Mouse (Mus musculus) Muller cell, postnatal 12 days (primary cell): Measurements from ENCODE around the gene Afap1l2.
A peak's percentile ranks its signal among the peaks of the same experiment; 100 is the strongest.

Experiments
- DNase-seq: peaks from one replicate; pipeline ENCODE4 v3.0.0-alpha.2; 2015; ENCODE audit errors: inconsistent ontology term

The Afap1l2 gene

DNA sequence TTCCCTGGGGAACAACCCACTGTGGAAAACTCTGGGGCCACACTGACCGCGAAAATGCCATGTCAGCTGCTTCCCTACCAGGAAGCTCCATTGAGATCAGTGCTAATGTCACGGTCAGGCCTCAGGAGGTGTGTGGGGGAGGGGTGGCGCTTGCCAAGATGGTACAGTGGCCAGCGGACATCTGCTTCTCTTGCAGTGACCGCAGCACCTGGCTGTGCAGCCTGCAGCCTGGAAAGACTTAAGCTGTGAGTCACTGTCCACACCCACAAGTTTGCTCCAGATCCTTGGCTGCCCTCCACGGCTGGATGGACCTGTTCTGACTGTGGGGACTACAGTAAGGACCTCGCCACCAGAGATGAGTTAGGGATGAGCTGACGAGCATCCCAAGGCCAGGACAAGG lies 68.2 kb downstream of the Afap1l2 start:
- peak; percentile 85 for DNase-seq

DNA sequence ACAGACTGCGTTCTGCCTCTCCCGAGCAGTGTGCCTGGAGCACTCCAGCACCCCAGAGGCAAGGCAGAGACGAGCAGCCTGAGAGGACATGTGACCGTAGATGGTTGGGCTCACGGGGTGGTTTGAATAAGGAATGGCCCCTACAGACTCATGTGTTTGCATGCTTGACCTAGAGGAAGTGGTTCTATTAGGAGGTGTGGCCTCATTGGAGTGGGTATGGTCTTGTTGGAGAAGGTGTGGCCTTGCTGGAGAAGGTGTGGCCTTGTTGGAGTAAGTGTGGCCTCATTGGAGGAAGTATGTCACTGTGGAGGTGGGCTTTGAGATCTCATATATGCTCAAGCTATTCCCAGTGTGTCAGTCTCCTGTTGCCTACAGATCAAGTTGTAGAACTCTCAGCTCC lies 70.1 kb downstream of the Afap1l2 start:
- DNase-seq, result no peak

DNA sequence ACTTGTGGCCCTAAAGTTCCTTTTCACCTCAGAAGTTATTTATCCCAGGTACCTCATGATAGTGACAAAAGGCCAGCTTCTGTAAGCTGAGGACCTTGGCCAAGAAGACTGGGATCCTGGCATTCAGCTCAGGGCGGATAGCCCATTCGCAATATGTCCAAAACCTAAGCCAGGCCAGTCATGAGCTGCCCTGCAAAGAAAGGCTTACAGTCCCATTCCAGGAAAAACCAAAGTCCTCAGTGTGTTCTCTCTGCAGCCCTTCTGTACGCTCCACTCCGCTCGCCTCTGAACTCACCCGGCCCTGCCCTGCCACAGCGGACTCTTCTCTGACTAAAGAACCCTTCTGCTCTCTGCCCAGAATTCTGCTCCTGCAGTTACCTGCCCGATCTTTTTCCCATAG lies 71.8 kb downstream of the Afap1l2 start:
- DNase-seq, result no peak

DNA sequence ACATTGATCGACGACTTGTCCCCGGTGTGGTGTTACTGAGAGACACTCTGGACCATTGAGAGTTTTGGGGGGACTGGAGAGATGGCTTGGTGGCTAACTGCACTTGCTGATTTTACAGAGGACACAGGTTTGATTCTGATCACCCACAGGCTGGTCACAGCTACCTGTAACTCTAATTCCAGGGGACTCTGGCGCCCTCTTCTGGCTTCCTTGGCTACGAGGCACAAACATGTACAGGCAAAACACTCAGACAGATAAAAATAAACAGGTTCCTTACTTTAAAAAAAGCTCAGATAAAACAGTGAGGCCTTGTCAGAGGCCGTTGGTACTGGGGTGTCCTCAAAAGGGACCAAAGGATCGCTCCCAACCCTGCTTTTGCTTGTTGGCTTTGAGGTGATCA lies 72.3 kb downstream of the Afap1l2 start:
- DNase-seq, result no peak

DNA sequence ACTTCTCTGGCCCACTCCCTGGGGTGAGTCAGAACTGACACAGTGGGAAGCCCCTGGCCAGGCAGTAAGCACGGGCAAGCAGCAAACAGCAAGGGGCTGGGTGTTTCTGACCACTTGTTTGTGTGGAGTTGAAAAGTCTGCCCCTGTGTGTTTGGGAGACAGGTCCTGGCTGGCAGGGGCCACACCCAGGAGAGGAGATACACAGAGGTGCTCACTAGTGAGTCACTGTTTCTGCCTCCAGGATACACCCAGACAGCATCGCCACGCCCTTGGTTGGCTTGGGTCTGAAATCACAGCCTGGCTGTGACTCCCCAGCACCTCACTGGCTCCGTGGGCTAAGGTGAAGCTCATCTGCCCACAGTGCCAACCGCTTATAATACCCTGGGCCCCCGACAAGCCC lies 72.9 kb downstream of the Afap1l2 start:
- peak; percentile 35 for DNase-seq

DNA sequence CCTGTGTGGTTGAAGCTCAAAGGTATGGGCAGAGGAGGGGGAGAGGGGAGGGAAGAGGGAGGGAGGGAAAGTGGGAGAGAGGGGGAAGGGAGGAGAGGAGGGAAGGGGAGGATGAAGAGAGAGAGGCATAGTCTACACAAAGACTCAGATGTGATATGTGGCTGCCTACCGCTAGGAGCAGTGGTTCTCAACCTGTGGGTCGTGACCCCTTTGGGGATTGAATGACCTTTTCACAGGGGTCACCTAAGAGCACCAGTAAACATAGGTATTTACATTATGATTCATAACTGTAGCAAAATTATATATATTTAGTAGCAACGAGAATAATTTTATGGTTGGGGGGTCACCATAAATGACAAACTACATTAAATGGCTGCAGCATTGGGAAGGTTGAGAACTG lies 74.2 kb downstream of the Afap1l2 start:
- DNase-seq, result no peak

DNA sequence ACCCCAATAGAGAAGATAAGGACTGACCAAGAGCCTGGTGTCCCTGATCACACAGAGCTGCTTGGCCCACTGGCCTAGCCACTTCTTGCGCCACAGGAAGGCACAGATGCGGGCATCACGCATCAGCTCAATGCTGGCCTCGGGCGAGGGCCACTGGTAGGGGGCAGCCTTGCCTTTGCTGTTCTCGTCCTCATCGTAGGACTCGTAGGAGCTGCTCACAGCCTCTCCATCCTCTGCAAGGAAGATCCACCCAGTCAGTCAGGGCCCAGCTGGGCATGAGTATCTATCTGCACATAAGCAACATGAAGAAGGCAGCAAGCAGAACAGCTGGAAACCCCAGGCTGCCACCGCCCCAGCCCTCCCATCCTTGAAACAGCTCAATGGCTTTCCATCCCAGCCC lies 78.0 kb downstream of the Afap1l2 start:
- no peak for DNase-seq

DNA sequence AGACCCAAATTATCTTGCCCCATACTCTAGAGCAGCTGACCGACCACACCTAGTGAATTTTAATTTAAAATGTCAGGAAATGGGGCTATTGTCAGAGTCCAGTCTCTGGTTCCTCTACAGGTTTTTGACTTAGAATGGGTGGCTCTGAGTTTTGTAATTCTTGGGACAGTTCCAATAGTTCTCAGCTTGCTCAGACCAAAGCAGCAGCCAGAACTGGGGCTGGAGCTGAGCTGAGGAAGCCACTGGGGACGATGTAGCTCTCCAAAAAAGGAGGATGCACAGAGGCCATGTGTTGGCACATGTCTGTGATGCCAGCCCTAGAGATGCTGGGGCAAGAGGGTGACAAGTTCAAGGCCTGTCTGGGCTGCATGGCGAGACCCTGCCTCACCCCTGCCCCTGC lies 78.6 kb downstream of the Afap1l2 start:
- DNase-seq, result no peak

DNA sequence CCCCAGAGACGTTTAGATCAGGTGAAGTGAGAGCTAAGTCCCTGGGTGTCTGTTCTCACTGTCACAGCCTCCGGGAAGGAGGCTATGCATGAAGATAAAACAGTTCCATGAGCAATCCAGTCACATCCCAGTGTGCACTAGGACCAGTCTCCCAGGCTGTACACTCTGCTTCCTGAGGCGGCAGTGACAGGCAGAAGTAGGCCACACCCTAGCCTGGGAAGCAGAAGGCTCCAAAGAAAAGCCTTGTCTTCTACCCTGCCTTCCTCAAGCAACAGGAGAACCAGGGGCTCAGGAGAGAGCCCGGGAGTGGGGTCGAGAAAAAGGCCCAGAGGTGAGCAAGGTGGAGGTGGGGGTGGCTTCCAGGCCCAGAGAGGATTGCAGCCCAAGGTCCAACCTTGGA lies 86.3 kb downstream of the Afap1l2 start:
- no peak for DNase-seq

DNA sequence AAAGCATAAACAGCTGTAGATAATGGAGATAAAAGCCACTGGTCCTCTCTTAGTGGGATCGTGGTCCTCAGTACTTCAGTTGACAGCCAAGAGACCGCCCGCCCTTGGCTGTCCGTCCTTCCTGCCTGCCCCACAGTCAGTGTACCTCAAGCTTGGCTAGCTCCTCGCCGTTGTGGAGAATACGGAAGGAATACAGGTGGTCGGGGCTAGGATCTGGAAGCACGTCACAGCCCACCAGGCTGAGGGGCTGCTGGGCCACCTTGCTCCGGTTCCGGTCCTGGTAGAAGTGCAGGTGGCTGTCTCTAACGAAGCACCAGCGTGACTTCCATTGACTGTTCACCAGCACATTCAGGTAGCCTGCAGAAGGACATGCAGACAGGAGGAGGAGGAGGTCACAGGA lies 87.8 kb downstream of the Afap1l2 start:
- DNase-seq, result no peak

DNA sequence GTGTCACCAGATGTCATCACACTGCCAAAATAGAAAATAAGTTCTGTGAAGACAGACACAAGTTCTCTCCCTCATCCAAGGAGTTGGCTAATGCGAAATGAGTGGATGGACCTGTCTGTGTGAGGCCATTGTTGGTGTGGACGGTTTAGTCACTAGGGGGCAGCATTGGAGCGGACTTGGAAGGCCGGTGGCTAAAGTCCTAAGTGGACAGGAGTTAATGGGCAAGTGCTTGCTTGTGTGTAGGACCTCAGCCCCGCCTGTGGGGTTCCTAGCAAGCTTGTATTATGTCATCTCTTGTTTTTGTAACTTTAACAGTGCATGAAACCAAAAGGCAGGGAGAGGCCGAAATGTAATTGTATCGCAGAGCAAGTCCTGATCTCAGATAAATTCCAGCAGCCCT lies 88.4 kb downstream of the Afap1l2 start:
- DNase-seq, result peak; percentile 84

DNA sequence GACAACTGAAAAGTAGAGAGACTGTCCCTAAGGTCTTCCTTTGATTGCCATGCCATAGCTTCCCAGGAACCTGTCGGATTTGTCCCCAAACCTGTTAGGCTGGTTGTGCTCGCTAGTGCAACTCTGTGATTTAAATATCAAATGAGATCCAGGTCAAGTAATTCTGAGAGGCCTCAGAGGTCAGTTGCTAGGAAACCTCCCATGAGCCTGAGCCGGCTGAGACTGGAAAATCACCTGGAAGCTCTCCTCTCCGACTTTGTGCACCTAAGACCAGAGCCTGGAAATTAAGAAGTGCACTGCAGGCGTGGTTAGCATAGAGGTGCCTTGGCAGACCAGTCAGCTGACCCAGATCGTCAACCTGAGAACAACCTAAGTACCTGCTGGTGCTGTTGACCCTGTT lies 92.9 kb downstream of the Afap1l2 start:
- DNase-seq, result no peak

DNA sequence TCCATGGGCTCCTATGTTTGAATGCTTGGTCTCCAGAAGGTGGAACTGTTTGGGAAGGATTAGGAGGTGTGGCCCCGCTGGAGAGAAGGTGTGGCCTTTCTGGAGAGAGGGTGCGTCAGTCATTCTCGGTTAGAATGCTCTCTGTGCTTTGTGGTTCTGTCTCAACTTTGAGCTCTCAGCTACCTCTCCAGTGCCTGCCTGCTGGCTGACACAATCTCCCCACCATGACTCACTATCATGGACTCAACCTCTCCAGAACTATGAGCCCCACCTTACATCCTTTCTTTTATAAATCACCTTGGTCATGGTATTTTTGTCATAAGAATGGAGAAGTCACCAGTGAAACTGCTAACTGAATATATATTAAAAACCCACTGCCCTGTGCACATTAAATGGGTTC lies 93.4 kb downstream of the Afap1l2 start:
- no peak for DNase-seq

DNA sequence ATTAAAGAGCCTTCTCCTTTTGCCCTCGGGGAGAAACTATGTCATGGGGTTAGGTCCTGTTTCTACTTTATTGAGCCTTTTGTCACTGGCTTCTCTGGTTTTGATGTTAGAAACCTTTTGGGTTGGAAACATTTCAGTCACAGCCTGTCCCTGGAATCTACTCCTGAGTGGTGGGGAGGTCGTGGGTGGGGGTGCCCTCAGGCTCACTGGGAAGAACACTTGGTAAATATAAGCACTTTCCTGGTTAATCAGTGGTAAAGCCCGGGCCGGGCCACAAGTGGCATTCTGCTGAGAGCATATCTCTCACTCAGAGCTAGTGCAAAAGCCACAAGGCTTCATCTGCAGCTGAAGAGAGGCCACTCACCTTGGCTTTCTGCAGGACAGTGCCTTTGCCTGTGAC lies 94.3 kb downstream of the Afap1l2 start:
- no peak for DNase-seq

DNA sequence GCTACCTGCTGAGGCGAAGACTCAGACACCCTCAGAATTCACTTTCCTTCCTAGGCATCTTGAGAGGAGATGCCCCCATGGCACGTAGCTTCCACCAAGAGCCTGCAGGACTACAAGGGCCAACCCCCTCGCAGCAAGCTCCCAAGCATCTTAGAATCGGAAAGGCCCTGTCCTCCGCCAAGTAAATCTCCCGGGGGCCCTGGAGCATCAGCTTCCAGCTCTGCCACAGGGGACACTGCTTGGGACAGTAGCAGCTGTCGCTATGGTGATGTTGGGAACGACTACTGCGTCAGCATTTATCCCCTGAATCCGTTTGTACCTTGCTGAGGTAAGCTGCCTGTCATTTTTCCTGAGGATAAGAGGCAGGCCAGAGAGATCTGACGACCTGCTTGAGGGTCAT lies 97.5 kb downstream of the Afap1l2 start:
- DNase-seq, result no peak

DNA sequence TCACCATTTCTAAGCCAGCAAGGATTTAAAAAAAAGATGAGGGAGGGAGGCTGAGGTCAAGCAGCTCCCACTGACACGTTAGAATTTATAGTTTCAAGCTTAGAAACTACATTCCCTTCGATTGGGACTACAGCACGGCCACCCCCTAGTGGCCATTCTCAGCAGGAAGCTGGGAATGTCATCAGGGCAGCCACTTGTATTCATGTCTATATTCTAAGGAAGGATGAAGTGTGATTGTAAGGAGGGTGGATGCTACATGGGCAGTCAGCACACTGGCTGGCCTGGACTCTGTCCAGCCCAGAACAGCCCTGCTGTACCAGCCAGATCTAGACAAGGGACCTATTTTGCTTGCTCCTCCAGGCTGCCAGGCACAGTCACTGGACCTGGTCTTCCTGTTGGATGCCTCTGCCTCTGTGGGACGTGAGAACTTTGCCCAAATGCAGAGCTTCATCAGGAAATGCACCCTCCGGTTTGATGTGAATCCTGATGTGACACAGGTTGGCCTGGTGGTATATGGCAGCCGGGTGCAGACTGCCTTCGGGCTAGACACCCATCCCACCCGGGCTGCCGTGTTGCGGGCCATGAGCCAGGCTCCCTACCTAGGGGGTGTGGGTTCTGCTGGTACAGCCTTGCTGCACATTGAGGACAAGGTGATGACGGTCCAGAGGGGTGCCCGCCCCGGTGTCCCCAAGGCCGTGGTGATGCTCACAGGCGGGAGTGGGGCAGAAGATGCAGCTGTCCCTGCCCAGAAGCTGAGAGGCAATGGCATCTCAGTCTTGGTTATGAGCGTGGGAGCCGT lies 99.4 kb downstream of the Afap1l2 start:
- DNase-seq, result peak; percentile 44

DNA sequence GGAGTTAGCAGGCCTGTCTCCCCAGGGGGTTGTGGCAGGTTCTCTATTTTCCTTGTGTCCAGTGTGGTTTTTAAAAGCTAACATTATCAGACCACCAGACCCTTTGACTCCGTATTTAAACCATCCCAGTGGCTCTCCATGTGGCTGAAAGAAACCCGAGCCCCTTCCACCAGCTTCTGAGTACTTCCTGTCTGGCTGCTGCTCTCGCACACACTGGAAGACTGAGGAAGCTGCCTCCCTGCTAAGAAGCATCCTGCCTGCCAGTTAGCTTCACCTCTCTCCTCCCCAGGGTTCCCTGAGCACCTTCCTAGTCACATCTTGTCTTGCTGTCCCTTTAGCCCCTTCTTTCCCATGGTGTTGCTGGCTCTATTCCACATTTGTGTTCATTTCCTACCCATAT lies 100.2 kb downstream of the Afap1l2 start:
- DNase-seq, result no peak

DNA sequence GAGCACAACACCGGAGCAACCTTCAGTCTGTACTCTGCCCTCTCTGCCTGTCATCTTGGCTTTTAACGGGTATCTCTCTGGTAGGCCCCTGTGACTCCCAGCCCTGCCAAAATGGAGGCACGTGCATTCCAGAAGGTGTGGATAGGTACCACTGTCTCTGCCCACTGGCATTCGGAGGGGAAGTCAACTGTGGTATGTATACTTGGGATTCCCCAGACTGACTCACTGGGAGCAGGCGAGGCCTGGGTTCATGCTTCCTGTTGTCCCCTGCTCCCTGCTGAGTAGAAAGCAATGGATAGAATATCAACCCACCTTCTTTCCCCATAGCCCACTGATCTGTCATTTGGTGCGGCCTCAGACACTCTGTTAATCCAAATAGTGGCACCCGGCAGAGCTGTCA lies 102.6 kb downstream of the Afap1l2 start:
- DNase-seq, result no peak

DNA sequence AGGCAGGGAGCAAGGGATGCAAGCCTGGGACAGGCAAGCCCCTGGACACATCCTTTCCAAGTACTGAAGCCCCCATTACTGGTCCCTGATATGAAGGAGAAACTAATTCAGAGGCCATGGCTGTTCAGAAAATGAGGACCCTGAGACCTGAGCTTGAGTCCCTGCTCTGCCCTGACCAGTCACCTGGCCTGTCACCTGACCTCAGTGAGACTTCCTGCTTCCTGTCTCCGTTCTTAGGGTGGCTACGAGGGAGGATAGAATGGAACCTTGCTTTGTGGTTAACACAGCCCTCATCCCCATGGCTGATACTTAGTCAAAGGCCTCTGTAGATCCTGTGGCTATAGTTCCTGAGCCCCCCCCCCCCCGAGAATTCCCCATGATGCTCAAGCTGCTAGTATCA lies 103.9 kb downstream of the Afap1l2 start:
- no peak for DNase-seq

DNA sequence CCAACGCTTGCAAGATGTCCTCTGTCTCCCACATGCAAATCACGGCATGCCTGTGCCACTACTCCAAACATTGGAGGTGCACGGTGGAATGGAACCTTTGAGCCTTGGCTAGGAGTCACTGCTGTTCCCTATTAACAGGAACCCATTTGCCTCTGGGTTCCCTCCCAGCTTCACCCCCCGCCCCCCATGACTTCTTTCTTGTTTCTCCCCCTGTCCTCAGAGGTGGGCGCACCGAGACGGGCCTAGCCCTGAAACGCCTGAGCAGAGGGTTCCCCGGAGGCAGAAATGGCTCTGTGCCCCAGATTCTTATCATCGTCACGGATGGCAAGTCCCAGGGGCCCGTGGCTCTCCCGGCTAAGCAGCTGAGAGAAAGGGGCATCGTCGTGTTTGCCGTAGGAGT lies 110.4 kb downstream of the Afap1l2 start:
- no peak for DNase-seq

DNA sequence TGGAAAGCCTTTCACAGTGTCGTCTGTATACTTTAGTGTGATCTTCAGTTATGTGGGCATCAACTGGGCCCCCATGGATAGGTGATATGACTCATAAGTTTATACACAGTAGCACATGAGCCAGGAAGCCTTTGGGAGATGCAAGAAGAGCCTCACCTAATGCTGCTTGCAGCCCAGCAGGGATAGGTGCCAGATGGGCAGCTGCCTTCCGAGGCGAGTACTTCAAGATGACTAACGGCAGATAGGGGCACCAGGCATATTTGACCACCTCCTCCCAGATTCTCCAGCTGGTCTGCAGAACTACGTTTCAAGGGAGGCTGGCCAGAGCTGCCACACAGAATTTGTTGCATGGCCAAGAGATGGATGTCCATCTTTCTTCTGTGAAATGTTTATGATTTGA lies 114.7 kb downstream of the Afap1l2 start:
- DNase-seq, result no peak

DNA sequence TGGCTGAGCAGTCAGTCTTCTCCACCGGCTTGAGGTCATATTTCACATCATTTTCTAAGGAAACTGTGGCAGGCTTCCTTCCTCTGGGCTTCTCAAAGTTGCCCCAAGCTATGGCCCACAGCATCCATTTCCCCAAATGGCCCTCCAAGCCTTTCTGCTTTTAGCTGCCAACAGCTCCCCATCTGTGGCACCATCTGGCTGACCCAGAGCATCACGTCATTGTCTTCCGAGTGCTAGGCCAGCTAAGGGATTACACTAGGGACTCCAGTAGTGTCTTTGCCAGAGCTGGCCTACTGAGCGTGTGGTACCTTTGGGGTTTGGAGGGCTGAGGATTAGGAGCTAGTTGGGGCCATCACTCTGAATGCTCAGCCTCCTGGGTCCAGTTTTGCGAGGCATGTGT lies 115.4 kb downstream of the Afap1l2 start:
- no peak for DNase-seq

DNA sequence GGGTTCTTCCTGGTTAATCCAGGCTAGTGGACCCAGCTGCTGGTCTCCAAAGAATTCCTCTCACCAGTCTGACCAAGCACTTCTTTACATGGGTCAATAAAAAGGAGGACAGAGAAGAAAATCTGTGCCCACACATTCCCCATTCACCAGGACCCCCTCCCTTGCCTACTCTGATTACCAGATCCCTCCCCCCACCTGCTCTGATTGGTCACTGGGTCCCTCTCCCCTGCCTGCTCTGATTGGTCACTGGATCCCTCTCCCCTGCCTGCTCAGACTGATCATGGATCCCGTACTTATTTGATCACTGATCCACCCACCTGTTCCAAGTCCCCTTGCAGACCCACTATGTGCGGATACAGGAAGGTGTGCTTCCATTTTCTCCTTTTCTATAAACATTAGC lies 116.6 kb downstream of the Afap1l2 start:
- no peak for DNase-seq

DNA sequence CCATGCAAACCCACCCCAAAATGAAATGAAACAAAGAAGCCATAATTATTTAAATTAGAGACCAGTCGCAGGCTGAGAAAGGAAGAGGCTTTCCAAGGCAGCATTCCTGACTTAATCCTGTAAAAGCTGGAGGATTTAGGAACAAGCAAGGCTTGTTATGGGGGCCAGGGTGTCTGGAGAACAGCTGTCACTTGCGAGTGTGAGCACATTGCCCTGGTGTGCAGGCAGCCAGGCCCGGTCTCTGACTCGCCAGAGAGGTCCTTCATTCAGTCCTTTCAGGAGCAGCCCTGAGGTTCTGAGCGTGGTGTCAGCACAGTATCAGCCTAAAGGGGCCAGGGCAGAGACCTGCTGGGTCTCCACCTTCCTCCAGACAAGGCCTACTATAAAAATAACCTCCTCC lies 119.4 kb downstream of the Afap1l2 start:
- no peak for DNase-seq
